8 mouse cellular contexts compared by ENCODE assay signal in the genomic region with DNA sequence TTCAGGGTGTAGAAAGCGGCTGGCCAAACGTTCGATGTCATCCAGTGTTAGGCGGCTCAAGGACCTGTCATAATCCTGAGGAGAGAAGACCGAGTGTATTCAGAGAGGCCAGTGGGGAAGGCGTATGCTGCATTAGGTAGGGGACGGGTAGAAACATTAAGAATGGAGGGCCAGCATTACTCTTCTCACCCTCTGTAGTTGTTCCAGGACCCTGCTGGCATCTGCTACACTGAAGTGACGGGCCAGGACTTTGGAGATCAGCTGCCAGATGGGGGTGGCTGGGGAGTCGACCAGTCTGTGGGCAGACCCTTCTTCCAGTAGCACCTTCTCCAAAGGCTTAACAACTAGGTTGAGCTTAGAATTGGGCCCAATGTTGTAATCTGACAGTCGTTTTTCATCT. TPM values are rescaled to one million over a fixed set of nuclear protein-coding genes. Genes with fewer than 3 reads are reported as not detected.
DNase-seq lines count a peak whose midpoint lies in the region; ATAC-seq and TF ChIP-seq lines count a peak whose summit lies in the region.

No protein-coding gene starts in this region.

- peak overlapping the region; percentile 66 for H3K4me3 ChIP-seq in heart, embryonic 15.5 days
- peak overlapping the region; percentile 86 for H3K4me3 ChIP-seq in bone marrow, adult 2 months (replicated peaks; ENCODE audit: control insufficient read depth, low read depth, low read length)
- peak overlapping the region; percentile 69 for H3K4me3 ChIP-seq in hindbrain, embryonic 10.5 days
- peak overlapping the region; percentile 69 for H3K4me3 ChIP-seq in midbrain, embryonic 10.5 days

- intact Hi-C loops in heart, postnatal 10 days (cut with DNase I), result no loop called here

- H3K27me3 ChIP-seq in heart, embryonic 15.5 days, result no peaks in the 10 kb centered on the region
- H3K27me3 ChIP-seq in hindbrain, embryonic 10.5 days (ENCODE audit: insufficient read depth, poor library complexity, severe bottlenecking), result no peaks in the 10 kb centered on the region
- no peaks in the 10 kb centered on the region for H3K27me3 ChIP-seq in midbrain, embryonic 10.5 days (ENCODE audit: low read depth, poor library complexity, severe bottlenecking)

- peaks cover 7% of the 10 kb centered on the region for H3K4me1 ChIP-seq in heart, embryonic 15.5 days (replicated peaks)
- H3K4me1 ChIP-seq in bone marrow, adult 2 months (ENCODE audit: control insufficient read depth, insufficient read depth, low read length), result no peaks in the 10 kb centered on the region; the same call in 1 of the 2 replicates
- H3K4me1 ChIP-seq in hindbrain, embryonic 10.5 days (replicated peaks), result peaks cover 10% of the 10 kb centered on the region
- H3K4me1 ChIP-seq in midbrain, embryonic 10.5 days, result peaks cover 14% of the 10 kb centered on the region

- WGBS in heart, embryonic 15.5 days, result 39% methylated on average over 10 of the region's 10 CpGs
- 47% methylated on average over 10 of the region's 10 CpGs for WGBS in bone marrow, adult 2 months
- 75% methylated on average over 10 of the region's 10 CpGs for WGBS in hindbrain, embryonic 10.5 days
- WGBS in midbrain, embryonic 10.5 days, result 73% methylated on average over 10 of the region's 10 CpGs

- ATAC-seq in heart, embryonic 15.5 days (replicated peaks; ENCODE audit: insufficient number of reproducible peaks, insufficient read depth, low FRiP score, low read depth), result no peak

- DNase-seq in heart, postnatal 10 days, result no peak
- DNase-seq in hindbrain, embryonic 10.5 days (ENCODE audit: low spot score), result no peak
- no peak for DNase-seq in midbrain, embryonic 10.5 days (ENCODE audit: low spot score)
- no peak for DNase-seq in MN1 (ENCODE audit: low spot score)
- DNase-seq in frontal cortex, postnatal 25 days (ENCODE audit: low spot score in 2 of 2), result no peak
- DNase-seq in left cerebral cortex, adult 18-20 months (ENCODE audit: low spot score in 2 of 2), result no peak

- TF ChIP-seq POLR2A in bone marrow, adult 2 months (IDR thresholded peaks at IDR 0.05; ENCODE audit: borderline replicate concordance, control insufficient read depth, low read depth, low read length), result no peak

- peaks cover 6% of the 10 kb centered on the region; the same call in 1 of the 2 replicates for H3K36me3 ChIP-seq in heart, embryonic 15.5 days
- peaks cover 25% of the 10 kb centered on the region for H3K36me3 ChIP-seq in hindbrain, embryonic 10.5 days
- H3K36me3 ChIP-seq in midbrain, embryonic 10.5 days, result peaks cover 25% of the 10 kb centered on the region

- peak overlapping the region; percentile 70 for H3K9ac ChIP-seq in heart, embryonic 15.5 days

- H3K27ac ChIP-seq in heart, embryonic 15.5 days, result peak overlapping the region; percentile 78; the same call in 1 of the 2 replicates
- no peak overlapping the region for H3K27ac ChIP-seq in bone marrow, adult 2 months (ENCODE audit: control insufficient read depth, insufficient read depth, low read depth, low read length, poor library complexity)
- H3K27ac ChIP-seq in hindbrain, embryonic 10.5 days, result peak overlapping the region; percentile 90
- peak overlapping the region; percentile 91 for H3K27ac ChIP-seq in midbrain, embryonic 10.5 days (replicated peaks)

- H3K4me2 ChIP-seq in heart, embryonic 15.5 days, result peak overlapping the region; percentile 72

- TF ChIP-seq CTCF in bone marrow, adult 2 months (IDR thresholded peaks at IDR 0.05; ENCODE audit: control insufficient read depth, insufficient read depth, low read length), result no peak

- H3K9me3 ChIP-seq in heart, embryonic 15.5 days (replicated peaks), result no peaks in the 10 kb centered on the region
- no peaks in the 10 kb centered on the region for H3K9me3 ChIP-seq in hindbrain, embryonic 10.5 days
- 0 out of 2 replicates have a peak, but pooled peaks cover 3% of the 10 kb centered on the region for H3K9me3 ChIP-seq in midbrain, embryonic 10.5 days (replicated peaks)

RNA-seq across cellular contexts. Expression of gene Ubl4a, which starts 5.5 kb away (rescaled TPM):
- 56.4 and 62.2 TPM in 2 replicates for polyA plus RNA-seq in heart, embryonic 15.5 days (2015; fragmentation: Nextera tagmentation; extraction: Ambion mirVana)
- total RNA-seq in heart, postnatal 10 days (2021), result 10 to 100 TPM; 47.1 to 53.3 TPM
- polyA plus RNA-seq in bone marrow, adult 2 months (2011; ENCODE audit: insufficient read depth, insufficient read length, low replicate concordance, missing spikeins), result 27.2 and 35.6 TPM in 2 replicates
- polyA plus RNA-seq in hindbrain, embryonic 10.5 days (2016; fragmentation: Nextera tagmentation; extraction: Ambion mirVana), result 66.2 and 68.1 TPM in 2 replicates
- 74.8 and 75.4 TPM in 2 replicates for polyA plus RNA-seq in midbrain, embryonic 10.5 days (2016; fragmentation: Nextera tagmentation; extraction: Ambion mirVana)
- total RNA-seq in left cerebral cortex, adult 18-20 months (2021), result 10 to 100 TPM; 68.3 to 71.6 TPM

RNA-seq across cellular contexts. Expression of gene Slc10a3, which starts 5.6 kb away (rescaled TPM):
- polyA plus RNA-seq in heart, embryonic 15.5 days (2015; fragmentation: Nextera tagmentation; extraction: Ambion mirVana), result 12.0 and 14.3 TPM in 2 replicates
- 1 to 10 TPM; 7.6 to 7.8 TPM for total RNA-seq in heart, postnatal 10 days (2021)
- 2.7 TPM in 2 replicates for polyA plus RNA-seq in bone marrow, adult 2 months (2011; ENCODE audit: insufficient read depth, insufficient read length, low replicate concordance, missing spikeins)
- polyA plus RNA-seq in hindbrain, embryonic 10.5 days (2016; fragmentation: Nextera tagmentation; extraction: Ambion mirVana), result 9.3 and 10.8 TPM in 2 replicates
- 10.9 and 11.3 TPM in 2 replicates for polyA plus RNA-seq in midbrain, embryonic 10.5 days (2016; fragmentation: Nextera tagmentation; extraction: Ambion mirVana)
- 1 to 10 TPM; 2.7 to 3.4 TPM for total RNA-seq in left cerebral cortex, adult 18-20 months (2021)

RNA-seq across cellular contexts. Expression of gene Lage3, which starts 14.1 kb away (rescaled TPM):
- polyA plus RNA-seq in heart, embryonic 15.5 days (2015; fragmentation: Nextera tagmentation; extraction: Ambion mirVana), result 80.3 and 87.5 TPM in 2 replicates
- 10 to 100 TPM; 44.3 to 45.0 TPM for total RNA-seq in heart, postnatal 10 days (2021)
- 39.5 and 58.6 TPM in 2 replicates for polyA plus RNA-seq in bone marrow, adult 2 months (2011; ENCODE audit: insufficient read depth, insufficient read length, low replicate concordance, missing spikeins)
- polyA plus RNA-seq in hindbrain, embryonic 10.5 days (2016; fragmentation: Nextera tagmentation; extraction: Ambion mirVana), result 113 and 120 TPM in 2 replicates
- polyA plus RNA-seq in midbrain, embryonic 10.5 days (2016; fragmentation: Nextera tagmentation; extraction: Ambion mirVana), result 118 and 122 TPM in 2 replicates
- 10 to 100 TPM; 20.5 to 23.9 TPM for total RNA-seq in left cerebral cortex, adult 18-20 months (2021)

RNA-seq across cellular contexts. Expression of gene Fam3a, which starts 25.6 kb away (rescaled TPM):
- polyA plus RNA-seq in heart, embryonic 15.5 days (2015; fragmentation: Nextera tagmentation; extraction: Ambion mirVana), result 26.8 and 31.2 TPM in 2 replicates
- total RNA-seq in heart, postnatal 10 days (2021), result 10 to 100 TPM; 20.7 to 22.7 TPM
- polyA plus RNA-seq in bone marrow, adult 2 months (2011; ENCODE audit: insufficient read depth, insufficient read length, low replicate concordance, missing spikeins), result 3.6 and 9.1 TPM in 2 replicates
- 27.3 and 30.8 TPM in 2 replicates for polyA plus RNA-seq in hindbrain, embryonic 10.5 days (2016; fragmentation: Nextera tagmentation; extraction: Ambion mirVana)
- polyA plus RNA-seq in midbrain, embryonic 10.5 days (2016; fragmentation: Nextera tagmentation; extraction: Ambion mirVana), result 27.0 and 31.3 TPM in 2 replicates
- 10 to 100 TPM; 18.2 to 19.7 TPM for total RNA-seq in left cerebral cortex, adult 18-20 months (2021)

RNA-seq across cellular contexts. Expression of gene Ikbkg, which starts 25.6 kb away (rescaled TPM):
- polyA plus RNA-seq in heart, embryonic 15.5 days (2015; fragmentation: Nextera tagmentation; extraction: Ambion mirVana), result 18.2 and 18.9 TPM in 2 replicates
- total RNA-seq in heart, postnatal 10 days (2021), result 10 to 100 TPM; 45.7 to 48.4 TPM
- polyA plus RNA-seq in bone marrow, adult 2 months (2011; ENCODE audit: insufficient read depth, insufficient read length, low replicate concordance, missing spikeins), result 11.6 and 11.7 TPM in 2 replicates
- 17.0 and 20.1 TPM in 2 replicates for polyA plus RNA-seq in hindbrain, embryonic 10.5 days (2016; fragmentation: Nextera tagmentation; extraction: Ambion mirVana)
- 20.9 and 23.3 TPM in 2 replicates for polyA plus RNA-seq in midbrain, embryonic 10.5 days (2016; fragmentation: Nextera tagmentation; extraction: Ambion mirVana)
- total RNA-seq in left cerebral cortex, adult 18-20 months (2021), result 10 to 100 TPM; 41.3 to 45.7 TPM
